19 mouse cellular contexts compared by ENCODE assay signal in genomic region chr6:53292931-53293330, GRCm38 (mm10). TPM values are rescaled to one million over a fixed set of nuclear protein-coding genes. Genes with fewer than 3 reads are reported as not detected.
DNase-seq lines count a peak whose midpoint lies in the region; ATAC-seq and TF ChIP-seq lines count a peak whose summit lies in the region.
"Had no signal": no experiment of that assay in that cellular context is flagged by ENCODE, and none has a peak within 500 bp of the region (broad histone marks: within the 10 kb centered on the region; RNA-seq: fewer than 3 reads in every experiment).

No protein-coding gene starts in this region.

- no peaks in the 10 kb centered on the region for H3K9me3 ChIP-seq in forebrain, embryonic 13.5 days (replicated peaks)
- no peaks in the 10 kb centered on the region for H3K9me3 ChIP-seq in forebrain, postnatal 0 days (ENCODE audit: low read length)
- H3K9me3 ChIP-seq: embryonic facial prominence, embryonic 13.5 days; heart, embryonic 12.5 days; hindbrain, embryonic 10.5 days had no signal

- peaks cover 12% of the 10 kb centered on the region; the same call in 1 of the 2 replicates for H3K27me3 ChIP-seq in forebrain, embryonic 13.5 days
- peaks cover 22% of the 10 kb centered on the region for H3K27me3 ChIP-seq in forebrain, postnatal 0 days (ENCODE audit: insufficient read depth, low read length)
- H3K27me3 ChIP-seq: heart, embryonic 12.5 days had no signal

- intact Hi-C loops in gastrocnemius, postnatal 14 days (cut with DNase I; ENCODE audit: low total_unique reads): no loop called here
- intact Hi-C loops in gastrocnemius, postnatal 36 days (cut with DNase I): no loop called here
- intact Hi-C loops in left cerebral cortex, adult 2 months (cut with DNase I): loop anchor here (5.0 kb wide), 1 partner anchor 279 kb away; no protein-coding TSS in a partner anchor

- H3K9ac ChIP-seq in forebrain, embryonic 13.5 days: 0 out of 2 replicates have a peak overlapping the region, but pooled peaks have one; percentile 8
- no peak overlapping the region for H3K9ac ChIP-seq in forebrain, postnatal 0 days
- H3K9ac ChIP-seq: embryonic facial prominence, embryonic 13.5 days; heart, embryonic 12.5 days; hindbrain, embryonic 14.5 days had no signal

- H3K4me3 ChIP-seq in forebrain, embryonic 13.5 days: peak overlapping the region; percentile 29; the same call in 1 of the 2 replicates
- H3K4me3 ChIP-seq in forebrain, postnatal 0 days (ENCODE audit: low read depth, low read length): no peak overlapping the region
- no peak overlapping the region for H3K4me3 ChIP-seq in left cerebral cortex, adult 2 months
- H3K4me3 ChIP-seq: embryonic facial prominence, embryonic 13.5 days; heart, embryonic 12.5 days; hindbrain, embryonic 10.5 days had no signal

- no peak for TF ChIP-seq CTCF in brain, embryonic 14.5 days (IDR thresholded peaks at IDR 0.05; ENCODE audit: borderline replicate concordance, extremely low read depth, insufficient read depth, insufficient read length)
- no peak for TF ChIP-seq CTCF in forebrain, postnatal 0 days (IDR thresholded peaks at IDR 0.05; ENCODE audit: low read depth)
- no peak for TF ChIP-seq CTCF in left cerebral cortex, adult 2 months (IDR thresholded peaks at IDR 0.05)

- peaks cover 67% of the 10 kb centered on the region for H3K4me1 ChIP-seq in forebrain, embryonic 13.5 days
- no peaks in the 10 kb centered on the region for H3K4me1 ChIP-seq in forebrain, postnatal 0 days (ENCODE audit: insufficient read depth)

- 20% methylated on average over 1 of the region's 1 CpGs for WGBS in forebrain, embryonic 13.5 days
- WGBS in forebrain, postnatal 0 days: 26% methylated on average over 1 of the region's 1 CpGs

- peak; percentile 17 for DNase-seq in gastrocnemius, postnatal 14 days
- no peak for DNase-seq in gastrocnemius, postnatal 36 days
- DNase-seq in brain, embryonic 14.5 days (ENCODE audit: low read depth): peak; percentile 90
- no peak for DNase-seq in forebrain, postnatal 0 days
- DNase-seq in retina, postnatal 1 day: no peak
- no peak for DNase-seq in cerebellum, adult 11 months
- no peak for DNase-seq in left cerebral cortex, adult 2 months (ENCODE audit: extremely low spot score in 1 of 2, low spot score in 2 of 2)
- DNase-seq: adrenal gland, adult 2 months; adrenal gland, postnatal 25 days; cerebellum, adult 11-12 months; cerebellum, adult 9-10 months; cerebellum, postnatal 25 days; kidney, adult 2 months had no signal

- no peaks in the 10 kb centered on the region for H3K36me3 ChIP-seq in forebrain, embryonic 13.5 days (ENCODE audit: poor library complexity, severe bottlenecking)
- no peaks in the 10 kb centered on the region for H3K36me3 ChIP-seq in forebrain, postnatal 0 days (ENCODE audit: insufficient read depth)
- H3K36me3 ChIP-seq: embryonic facial prominence, embryonic 13.5 days; heart, embryonic 12.5 days; hindbrain, embryonic 10.5 days had no signal

- ATAC-seq in forebrain, embryonic 13.5 days: peak; percentile 22; the same call in 1 of the 2 replicates
- 0 out of 2 replicates have a peak, but pooled peaks have one; percentile 29 for ATAC-seq in forebrain, postnatal 0 days
- ATAC-seq: intestine, embryonic 16.5 days had no signal

- no peak for TF ChIP-seq POLR2A in brain, embryonic 14.5 days (IDR thresholded peaks at IDR 0.05; ENCODE audit: borderline replicate concordance, extremely low read depth, insufficient read depth, insufficient read length, poor library complexity, severe bottlenecking)

- H3K27ac ChIP-seq in forebrain, embryonic 13.5 days: peak overlapping the region; percentile 44; the same call in 1 of the 2 replicates
- no peak overlapping the region for H3K27ac ChIP-seq in forebrain, postnatal 0 days (ENCODE audit: low read depth, low read length)
- no peak overlapping the region for H3K27ac ChIP-seq in left cerebral cortex, adult 2 months
- H3K27ac ChIP-seq: hindbrain, embryonic 10.5 days; hindbrain, embryonic 14.5 days had no signal

- H3K4me2 ChIP-seq in forebrain, embryonic 13.5 days: peak overlapping the region; percentile 53
- H3K4me2 ChIP-seq in forebrain, postnatal 0 days (ENCODE audit: low read depth): no peak overlapping the region
- H3K4me2 ChIP-seq: embryonic facial prominence, embryonic 13.5 days; heart, embryonic 12.5 days; hindbrain, embryonic 14.5 days had no signal

RNA-seq across cellular contexts. Expression of gene Creb5, which starts 5.9 kb away (rescaled TPM):
- total RNA-seq in gastrocnemius, postnatal 14 days (2021): 1 to 10 TPM; 6.7 to 9.5 TPM
- total RNA-seq in gastrocnemius, postnatal 36 days (2021): 1 to 10 TPM; 7.1 to 7.8 TPM
- 3.9 and 4.3 TPM in 2 replicates for polyA plus RNA-seq in brain, embryonic 14.5 days (2012; rRNA removed)
- 31.6 and 31.7 TPM in 2 replicates for polyA plus RNA-seq in forebrain, embryonic 13.5 days (2015; fragmentation: Nextera tagmentation; extraction: Ambion mirVana)
- total RNA-seq in forebrain, postnatal 0 days (2014; rRNA removed): 2.3 and 2.4 TPM in 2 replicates
- polyA plus RNA-seq in forebrain, postnatal 0 days (2015; fragmentation: Nextera tagmentation; extraction: Ambion mirVana): 1.2 and 3.2 TPM in 2 replicates
- 1 to 10 TPM; 2.9 to 4.7 TPM for total RNA-seq in left cerebral cortex, adult 2 months (2021)

Comparison
In these comparisons a context has a peak if more than half of its experiments do, and no peak if none do; other contexts are left out.
1. DNase-seq: peak in gastrocnemius, postnatal 14 days (single experiment) and brain, embryonic 14.5 days (single experiment); none in gastrocnemius, postnatal 36 days (0 of 2), forebrain, postnatal 0 days (single experiment), retina, postnatal 1 day (single experiment), cerebellum, adult 11 months (single experiment) and left cerebral cortex, adult 2 months (0 of 2).